Mouse (Mus musculus): ENCODE data around the gene Mettl3. TPM values are rescaled to one million over a fixed set of nuclear protein-coding genes. Genes with fewer than 3 reads are reported as not detected.
"Not testable (repeated sequence)": the region's sequence is repeated elsewhere in the genome, so short reads cannot be mapped to it uniquely, and the experiment has no call there.

Mettl3 gene
- total RNA-seq (2017) = 48.5 and 64.8 TPM in 2 replicates

DNA sequence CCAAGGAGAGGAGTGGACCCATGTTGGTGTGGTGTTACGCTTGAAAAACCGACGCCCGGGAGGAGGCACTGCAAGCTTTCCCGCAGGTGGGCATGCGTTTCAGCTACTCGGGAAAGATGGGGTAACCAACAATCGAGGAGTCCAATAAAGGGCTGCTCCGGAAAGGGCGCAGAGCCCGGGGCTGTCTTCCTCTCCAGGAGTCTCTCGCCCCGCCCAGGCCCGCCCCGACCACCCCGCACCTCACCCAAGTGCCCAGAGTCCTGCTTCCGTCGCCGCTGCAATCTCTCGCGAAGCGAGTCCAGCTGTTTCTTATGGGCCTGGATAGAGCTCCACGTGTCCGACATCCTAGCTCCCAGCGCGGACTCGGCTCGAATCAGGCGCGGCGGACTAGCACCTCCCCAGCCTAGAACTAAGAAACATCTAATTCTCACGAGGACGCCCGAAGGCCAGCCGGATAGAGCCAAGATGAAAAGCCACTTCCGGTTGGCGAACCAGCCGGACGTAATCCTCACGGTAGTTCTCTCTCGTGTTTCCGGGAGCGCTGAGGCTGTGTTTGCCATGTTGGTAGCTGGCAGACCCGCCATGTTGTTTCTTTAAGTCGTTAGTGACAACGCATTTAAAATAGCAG lies at the start of gene Mettl3:
TSS of gene Mettl3 (minus strand) at position 485 of the 628 bp plus-strand sequence.
- peak; percentile 95 for ATAC-seq (replicated peaks; ENCODE audit: low read depth, poor library complexity, severe bottlenecking)

DNA sequence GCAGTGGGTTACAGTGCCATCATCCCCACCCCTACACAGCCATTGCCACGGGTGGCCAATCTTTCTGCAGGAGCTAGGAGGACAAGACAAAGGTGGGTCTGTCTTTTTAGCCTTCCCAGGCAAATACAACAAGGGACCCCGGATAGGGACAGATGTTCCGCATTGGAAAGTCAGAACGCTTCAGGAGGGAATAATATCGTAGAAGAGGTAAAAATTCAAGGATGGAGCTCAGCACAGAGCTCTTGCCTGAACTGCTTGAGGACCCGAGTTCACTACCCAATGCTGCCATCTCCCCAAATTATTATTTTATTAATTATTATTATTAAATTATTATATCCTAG lies 34.6 kb upstream of the Mettl3 start:
- no peak for ATAC-seq (replicated peaks; ENCODE audit: low read depth, poor library complexity, severe bottlenecking)

DNA sequence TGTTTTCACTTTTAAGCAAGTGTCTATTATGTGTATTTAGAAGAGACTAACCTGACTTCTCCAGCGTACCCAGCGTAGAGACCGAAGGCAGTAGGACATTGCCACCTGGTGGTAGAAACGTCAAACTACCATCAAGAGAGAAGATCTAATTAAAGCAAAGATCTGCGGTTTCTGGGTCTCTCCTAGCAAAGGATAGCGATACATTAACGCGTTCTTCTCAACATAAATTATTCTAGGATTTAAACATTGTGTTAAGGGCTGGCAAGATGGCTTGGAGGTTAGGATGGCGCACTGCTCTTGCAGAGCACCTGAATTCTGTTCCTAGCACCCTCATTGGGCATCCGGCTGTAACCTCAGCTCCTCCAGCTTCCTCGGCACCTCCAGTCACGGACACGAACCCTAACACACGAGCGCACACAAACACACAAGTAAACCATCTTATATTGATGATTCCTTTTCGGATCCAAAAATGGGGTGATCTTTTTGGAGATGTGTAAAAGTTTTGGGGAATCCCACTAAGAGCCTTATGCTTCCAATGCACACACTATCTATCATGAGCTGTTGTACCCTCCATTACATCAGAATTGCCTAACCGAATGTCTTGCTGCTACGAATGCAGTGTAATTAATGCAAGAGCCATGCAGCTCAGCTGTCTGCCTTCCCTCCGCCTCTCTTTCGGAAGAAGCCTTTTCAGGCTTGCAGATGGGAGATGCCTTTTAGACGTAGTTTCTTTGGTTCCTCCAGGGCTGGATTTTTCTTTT lies 34.0 kb upstream of the Mettl3 start:
- ATAC-seq (replicated peaks; ENCODE audit: low read depth, poor library complexity, severe bottlenecking) = peak; percentile 85

DNA sequence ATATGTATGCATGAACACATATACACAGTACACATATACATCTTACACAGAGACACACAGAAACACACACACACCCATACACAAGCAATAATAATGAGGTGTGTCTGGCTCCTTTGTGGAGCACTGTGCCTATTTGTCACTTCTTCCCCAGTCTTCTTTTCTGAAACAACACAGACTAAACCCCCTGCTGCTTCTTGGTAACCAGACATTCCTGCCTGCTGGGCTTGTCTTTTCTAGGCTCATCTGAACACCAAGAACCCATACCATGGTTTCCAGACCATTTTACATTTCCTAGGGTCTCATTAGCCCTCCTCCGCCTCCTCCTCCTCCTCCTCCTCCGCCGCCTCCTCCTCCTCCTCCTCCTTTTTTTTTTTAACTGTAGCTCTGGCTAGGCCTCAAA lies 27.2 kb upstream of the Mettl3 start:
- no peak for ATAC-seq (replicated peaks; ENCODE audit: low read depth, poor library complexity, severe bottlenecking)

- ATAC-seq (replicated peaks; ENCODE audit: low read depth, poor library complexity, severe bottlenecking) = no peak
These were observed 26.3 kb upstream of the Mettl3 start for GRCm38 (mm10) chr14:52331069-52331750.

GRCm38 (mm10) chr14:52327910-52328812 lies 23.2 kb upstream of the Mettl3 start, which contains the start of gene Sall2:
TSS of gene Sall2 (minus strand) at chr14:52328762.
- 0 out of 2 replicates have a peak, but pooled peaks have one; percentile 15 for ATAC-seq (replicated peaks; ENCODE audit: low read depth, poor library complexity, severe bottlenecking)

GRCm38 (mm10) chr14:52327375-52327901 lies 22.5 kb upstream of the Mettl3 start:
- no peak for ATAC-seq (replicated peaks; ENCODE audit: low read depth, poor library complexity, severe bottlenecking)

DNA sequence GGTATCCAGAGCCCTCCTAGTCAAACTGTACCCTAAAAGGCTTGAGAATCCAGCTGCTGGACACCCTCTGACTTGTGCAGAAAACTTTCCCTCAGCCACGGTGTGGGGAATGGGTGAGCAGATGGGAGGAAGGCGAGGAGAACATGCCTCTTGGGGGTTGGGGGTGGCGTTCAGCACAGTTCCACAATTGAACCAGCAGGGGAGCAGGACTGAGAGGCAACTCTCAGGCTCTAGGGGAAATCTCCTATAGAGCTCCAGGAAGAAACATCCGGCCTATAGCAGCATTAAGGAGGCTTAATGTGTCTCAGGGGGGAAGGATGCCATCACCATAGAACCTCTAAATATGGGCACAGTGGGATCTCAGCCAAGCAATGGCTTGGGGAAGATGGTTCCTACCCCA lies 21.0 kb upstream of the Mettl3 start:
- peak; percentile 52; the same call in 1 of the 2 replicates for ATAC-seq (replicated peaks; ENCODE audit: low read depth, poor library complexity, severe bottlenecking)

DNA sequence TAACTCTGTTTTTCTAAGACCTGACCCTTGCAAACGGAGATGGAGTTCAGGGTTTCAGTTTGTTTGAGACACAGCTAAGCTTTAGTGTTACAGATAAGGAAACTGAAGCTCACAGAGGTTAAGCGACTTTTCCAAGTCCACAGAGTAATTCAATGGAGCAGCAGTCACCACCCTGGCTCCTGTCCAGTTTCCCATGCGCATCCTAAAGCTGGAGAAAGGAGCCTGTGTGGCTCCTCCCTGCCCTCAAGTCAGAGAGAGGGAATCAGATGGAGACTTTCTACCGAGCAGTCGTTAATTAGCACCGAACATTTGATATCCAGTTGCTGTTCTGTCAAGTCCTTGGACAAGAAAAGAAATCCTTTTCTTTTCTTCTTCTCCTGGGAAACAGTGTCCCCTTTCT lies 14.4 kb upstream of the Mettl3 start:
- ATAC-seq (replicated peaks; ENCODE audit: low read depth, poor library complexity, severe bottlenecking) = no peak

- ATAC-seq (replicated peaks; ENCODE audit: low read depth, poor library complexity, severe bottlenecking) = peak; percentile 26; the same call in 1 of the 2 replicates
These were observed 11.7 kb upstream of the Mettl3 start for GRCm38 (mm10) chr14:52316441-52317225.

- peak; percentile 56 for ATAC-seq (replicated peaks; ENCODE audit: low read depth, poor library complexity, severe bottlenecking)
These were observed 11.0 kb upstream of the Mettl3 start for GRCm38 (mm10) chr14:52315792-52316440.

DNA sequence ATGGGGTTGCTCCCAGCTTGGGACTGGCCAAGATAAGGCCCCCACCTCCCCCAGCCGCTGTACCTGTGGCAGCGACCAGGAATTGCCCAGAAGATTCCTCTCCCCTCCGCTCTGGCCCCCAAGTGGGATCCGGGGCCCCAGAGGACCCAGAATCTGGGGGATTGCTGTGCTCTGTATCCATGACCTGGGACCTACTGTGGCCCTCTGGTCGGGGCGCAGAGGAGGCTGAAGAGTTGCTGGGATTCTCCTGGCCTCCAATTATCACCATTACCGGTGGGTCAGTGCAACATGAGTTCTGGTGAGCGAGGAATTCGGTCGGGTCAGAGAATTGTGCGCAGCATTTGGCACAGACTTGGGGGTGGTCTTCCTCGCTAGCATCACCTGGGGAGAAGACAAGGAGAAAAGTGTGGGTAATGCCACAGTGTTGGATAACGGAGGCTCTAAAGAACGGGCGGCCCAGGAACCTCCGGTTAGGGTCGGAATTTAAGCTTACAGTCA lies 10.4 kb upstream of the Mettl3 start:
- no peak for ATAC-seq (replicated peaks; ENCODE audit: low read depth, poor library complexity, severe bottlenecking)

DNA sequence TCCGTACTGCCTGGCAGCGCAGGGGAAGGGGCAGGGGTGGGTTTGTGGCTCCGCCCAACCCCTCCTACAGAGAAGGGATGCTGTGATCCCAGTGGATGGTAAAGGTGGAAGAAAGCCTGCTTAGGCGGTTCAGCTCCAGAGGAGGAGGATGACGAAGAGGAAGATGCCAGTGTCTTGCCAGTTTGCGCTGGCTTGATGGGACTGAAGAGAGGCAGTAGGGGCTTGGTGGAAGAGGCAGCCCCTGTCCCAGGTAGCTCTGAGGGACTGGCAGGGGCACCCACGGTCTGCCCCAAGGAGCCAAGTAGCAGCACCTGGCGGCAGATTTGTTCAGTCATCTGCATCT lies 9.9 kb upstream of the Mettl3 start:
- no peak for ATAC-seq (replicated peaks; ENCODE audit: low read depth, poor library complexity, severe bottlenecking)

DNA sequence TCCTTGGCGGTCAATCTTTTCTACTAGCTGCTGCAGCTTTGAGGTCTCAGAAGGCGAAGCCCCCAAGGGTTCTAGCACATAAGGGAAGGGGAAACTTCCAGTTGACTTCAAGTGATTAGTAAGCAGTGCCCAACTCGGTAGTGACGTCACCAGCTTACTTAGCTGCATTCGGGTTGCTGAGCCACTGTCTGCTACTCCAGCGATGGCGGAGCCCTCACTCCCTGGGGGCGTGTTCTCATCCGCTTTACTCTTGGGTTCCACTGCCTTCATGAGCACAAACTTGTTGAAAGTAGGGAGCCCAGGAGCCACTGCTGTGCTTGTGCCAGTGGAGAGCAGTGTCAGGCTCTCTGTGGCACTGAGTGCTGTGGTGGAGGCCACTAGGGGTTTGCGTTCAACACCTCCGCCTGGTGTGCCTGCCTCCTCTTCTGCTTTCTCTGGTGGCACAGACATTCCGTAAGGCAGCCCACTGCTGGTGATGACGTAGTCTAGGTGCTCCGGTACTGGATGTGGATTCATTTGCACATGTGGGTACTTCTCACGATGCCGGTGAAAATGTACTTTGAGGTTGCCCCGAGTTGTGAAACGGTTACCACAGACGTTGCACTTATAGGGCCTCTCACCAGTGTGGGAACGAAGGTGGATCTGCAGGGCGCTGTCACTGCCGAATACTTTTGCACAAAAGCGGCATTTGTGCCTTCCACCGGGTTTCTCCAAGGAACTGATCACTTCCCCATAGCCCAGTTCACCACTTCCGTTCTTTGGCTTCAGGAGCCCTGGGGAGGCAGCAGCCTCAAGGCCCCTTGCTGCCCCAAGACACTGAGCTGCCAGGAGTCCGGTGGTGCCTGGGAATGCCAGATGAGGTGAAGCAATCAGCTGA lies 9.2 kb upstream of the Mettl3 start:
- ATAC-seq (replicated peaks; ENCODE audit: low read depth, poor library complexity, severe bottlenecking) = peak; percentile 46

DNA sequence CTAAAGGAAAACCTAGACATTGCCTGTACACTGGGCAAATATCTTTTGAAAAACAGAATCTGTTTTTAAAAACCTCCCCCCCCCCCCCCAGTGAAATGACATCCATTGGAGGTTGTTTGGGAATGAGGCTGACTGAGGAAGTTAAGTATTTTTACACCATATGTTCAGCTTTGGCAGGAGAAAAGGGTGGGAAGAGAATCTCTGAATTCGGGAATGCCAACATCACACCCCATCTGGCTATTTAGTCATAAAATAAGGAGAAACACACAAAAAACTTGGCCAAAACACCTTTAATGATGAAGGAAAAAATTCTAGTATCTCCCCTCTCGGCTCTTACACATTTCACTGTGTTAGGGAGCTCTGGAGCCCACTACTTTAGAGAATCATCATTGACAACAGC lies 6.0 kb upstream of the Mettl3 start:
- no peak for ATAC-seq (replicated peaks; ENCODE audit: low read depth, poor library complexity, severe bottlenecking)

DNA sequence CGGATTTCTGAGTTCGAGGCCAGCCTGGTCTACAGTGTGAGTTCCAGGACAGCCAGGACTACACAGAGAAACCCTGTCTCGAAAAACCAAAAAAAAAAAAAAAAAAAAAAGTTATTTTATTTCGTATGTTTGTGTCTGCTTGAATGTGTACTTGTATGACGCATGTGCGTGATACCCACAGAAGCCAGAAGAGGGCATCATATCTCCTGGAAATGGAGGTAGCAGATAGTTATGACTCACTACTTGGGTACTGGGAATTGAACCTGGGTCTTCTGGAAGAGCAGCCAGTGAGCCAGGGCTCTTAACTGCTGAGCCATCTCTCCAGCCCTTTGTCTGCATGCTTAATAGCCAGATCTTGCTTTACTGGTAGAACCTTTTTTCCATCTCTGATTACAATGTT lies 5.4 kb upstream of the Mettl3 start:
- ATAC-seq (replicated peaks; ENCODE audit: low read depth, poor library complexity, severe bottlenecking) = not testable (repeated sequence)

- ATAC-seq (replicated peaks; ENCODE audit: low read depth, poor library complexity, severe bottlenecking) = no peak
These were observed 1.2 kb upstream of the Mettl3 start for GRCm38 (mm10) chr14:52306100-52306499.

- ATAC-seq (replicated peaks; ENCODE audit: low read depth, poor library complexity, severe bottlenecking) = not testable (repeated sequence)
These were observed 1.4 kb downstream of the Mettl3 start for GRCm38 (mm10) chr14:52303517-52303916.

All from common myeloid progenitor, adult 5-6 weeks (primary cell).